Mouse (Mus musculus): Measurements from ENCODE around the gene Nfatc2.

DNA sequence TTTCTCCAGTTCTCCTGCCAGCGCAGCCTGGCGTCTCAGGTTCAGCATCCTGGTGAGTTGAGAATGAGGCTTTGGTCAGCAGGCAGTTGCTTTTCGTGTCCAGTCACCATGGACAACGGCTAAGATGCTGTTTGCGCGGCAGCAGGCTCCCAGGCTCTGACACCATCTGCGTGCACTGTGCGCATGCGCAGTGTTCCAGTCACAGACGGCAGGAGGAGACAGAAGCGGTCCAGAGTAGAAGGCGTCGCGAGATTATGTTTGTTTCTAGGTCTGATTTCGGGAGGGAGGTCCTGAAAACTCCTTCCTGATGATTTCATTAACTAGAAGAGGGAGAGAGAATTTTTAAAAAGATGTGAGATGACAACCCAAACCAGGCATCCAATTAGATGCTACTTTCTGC lies 121.5 kb downstream of the Nfatc2 start:
- no peak for TF ChIP-seq CTCF (IDR thresholded peaks at IDR 0.05; ENCODE audit: control insufficient read depth, insufficient read depth, low read length)
- no peak for TF ChIP-seq POLR2A (IDR thresholded peaks at IDR 0.05; ENCODE audit: borderline replicate concordance, control insufficient read depth, low read depth, low read length)

Data from bone marrow, adult 2 months (tissue).